Mouse (Mus musculus) liver, embryonic 14.5 days (tissue): Measurements from ENCODE around the gene Sdk1. TPM values are rescaled to one million over a fixed set of nuclear protein-coding genes. Genes with fewer than 3 reads are reported as not detected.

ENCODE experiments used
- ATAC-seq: fragments of 200-750 bp; cut with Nextera tagmentation; 2 replicates; pipeline ENCODE4 v1.8.0; 2017; ENCODE audit warnings: moderate number of reproducible peaks, mild to moderate bottlenecking, moderate library complexity; ENCODE audit not compliant: insufficient read depth
- DNase-seq, 3 experiments: peaks; one replicate each; pipeline ENCODE4 v3.0.0-alpha.2; 2012 to 2013; ENCODE audit warnings: low read depth in 3 of 3, low spot score in 3 of 3
- H3K27ac ChIP-seq: fragments of 300-500 bp; sonication (generic); 2 replicates; pipeline ENCODE4 v1.5.1; 2014; ENCODE audit warnings: moderate library complexity, mild to moderate bottlenecking, control low read depth, inconsistent platforms
- H3K27me3 ChIP-seq: fragments of 300-500 bp; sonication (generic); 2 replicates; pipeline ENCODE4 v1.6.1; 2014; ENCODE audit warnings: mild to moderate bottlenecking, low read length, moderate library complexity; ENCODE audit not compliant: control insufficient read depth, insufficient read depth
- H3K36me3 ChIP-seq: fragments of 300-500 bp; sonication (generic); replicated peaks from 2 replicates; pipeline ENCODE4 v1.6.1; 2014; ENCODE audit warnings: low read depth; ENCODE audit not compliant: control insufficient read depth, insufficient read depth
- H3K4me1 ChIP-seq, 2 experiments: fragments of 200-500 bp in 1 of 2; fragments of 300-500 bp in 1 of 2; sonication (generic) in 1 of 2; replicated peaks; 2 replicates each; pipeline ENCODE4 v1.6.1; 2012 to 2014; ENCODE audit warnings: antibody characterized with exemption in 1 of 2, inconsistent platforms in 1 of 2, low read length in 1 of 2; ENCODE audit not compliant: control insufficient read depth in 2 of 2, insufficient read depth in 2 of 2
- H3K4me2 ChIP-seq: fragments of 300-500 bp; sonication (generic); 2 replicates; pipeline ENCODE4 v1.6.1; 2014; ENCODE audit warnings: low read depth, mild to moderate bottlenecking, control low read depth, moderate library complexity
- H3K4me3 ChIP-seq, 2 experiments: fragments of 200-500 bp in 1 of 2; fragments of 300-500 bp in 1 of 2; sonication (generic) in 1 of 2; 2 replicates each; pipeline ENCODE4 v1.5.1; 2012 to 2014; ENCODE audit warnings: low read depth in 2 of 2, low read length in 2 of 2, mild to moderate bottlenecking in 2 of 2, control low read depth in 1 of 2, inconsistent platforms in 1 of 2, moderate library complexity in 1 of 2; ENCODE audit not compliant: insufficient read depth in 1 of 2
- H3K9ac ChIP-seq: fragments of 300-500 bp; sonication (generic); replicated peaks from 2 replicates; pipeline ENCODE4 v1.6.1; 2014; ENCODE audit warnings: mild to moderate bottlenecking, control low read depth, moderate library complexity
- H3K9me3 ChIP-seq: fragments of 300-500 bp; sonication (generic); 2 replicates; pipeline ENCODE4 v1.6.1; 2016; ENCODE audit warnings: low read length, mixed read lengths; ENCODE audit not compliant: control insufficient read depth
- CTCF ChIP-seq: IDR thresholded peaks from 2 replicates; pipeline ENCODE4 v1.5.1; 2016; ENCODE audit warnings: antibody characterized with exemption, low read depth, control low read depth
- EP300 ChIP-seq: IDR thresholded peaks from 2 replicates; pipeline ENCODE4 v1.6.1; 2016; ENCODE audit warnings: antibody characterized with exemption, low read depth
- WGBS: fragments of 180-500 bp; shearing (Covaris S2); extraction: QIAGEN DNeasy Blood & Tissue Kit; methylation state at CpG from one replicate; pipeline ENCODE4 v1.1.7; 2014; ENCODE audit not compliant: insufficient replicate concordance; 5-methylcytosine and 5-hydroxymethylcytosine counted together
- polyA plus RNA-seq, 2 experiments: library from polyadenylated mRNA; depleted of rRNA in 1 of 2; stranded (reverse) in 1 of 2; unstranded in 1 of 2; fragments of >200 nt; fragmentation: Nextera tagmentation in 1 of 2; extraction: Ambion mirVana in 1 of 2; gene quantifications; 2 replicates each; pipeline versions ENCODE4 v1.2.1 to v1.2.3; 2012 to 2014

The Sdk1 gene
- polyA plus RNA-seq, 2 experiments = 0.01 to 0.25 TPM

GRCm38 (mm10) chr5:141858406-141859160 is 617.3 kb downstream of the Sdk1 start:
- WGBS = 34% methylated on average over 8 of the region's 8 CpGs
- DNase-seq (no peak), ATAC-seq (no peak)
- Histone ChIP-seq H3K4me1 (peaks cover 0 to 9% of the 10 kb centered on the region in 2 experiments; a peak in 2 of 4 replicates), H3K27ac (no peak overlapping the region), H3K27me3 (no peaks in the 10 kb centered on the region), H3K9ac (no peak overlapping the region), H3K4me3 (no peak overlapping the region), H3K9me3 (no peaks in the 10 kb centered on the region), H3K4me2 (no peak overlapping the region), H3K36me3 (no peaks in the 10 kb centered on the region)
- no peak for TF ChIP-seq CTCF
- no peak for TF ChIP-seq EP300

DNA sequence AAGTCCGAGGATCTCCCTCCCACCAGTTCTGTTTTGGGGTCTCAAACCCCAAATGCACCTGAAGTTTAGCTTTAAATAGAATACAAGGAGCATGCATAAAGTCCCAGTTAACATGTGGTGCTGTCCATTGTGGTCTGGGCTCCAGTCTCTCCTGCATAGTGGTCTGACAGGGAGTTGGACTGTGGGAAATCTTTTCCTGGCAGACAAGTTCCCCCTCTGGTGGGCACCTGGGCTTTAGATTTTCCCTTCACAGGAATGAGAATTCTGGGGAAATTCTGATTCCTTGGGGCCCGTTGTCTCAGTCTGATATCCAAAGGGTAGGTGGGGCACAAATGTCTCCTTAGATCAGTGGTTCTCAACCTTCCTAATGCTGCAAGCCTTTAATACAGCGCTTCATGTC is 624.8 kb downstream of the Sdk1 start:
- 56% methylated on average over 3 of the region's 3 CpGs for WGBS
- Histone ChIP-seq H3K4me1 (no peaks in the 10 kb centered on the region), H3K9ac (no peak overlapping the region), H3K9me3 (no peaks in the 10 kb centered on the region), H3K4me2 (no peak overlapping the region), H3K4me3 (no peak overlapping the region), H3K36me3 (no peaks in the 10 kb centered on the region), H3K27ac (no peak overlapping the region), H3K27me3 (no peaks in the 10 kb centered on the region)
- TF ChIP-seq CTCF = no peak
- TF ChIP-seq EP300 = no peak
- no peak for ATAC-seq
- DNase-seq = no peak

DNA sequence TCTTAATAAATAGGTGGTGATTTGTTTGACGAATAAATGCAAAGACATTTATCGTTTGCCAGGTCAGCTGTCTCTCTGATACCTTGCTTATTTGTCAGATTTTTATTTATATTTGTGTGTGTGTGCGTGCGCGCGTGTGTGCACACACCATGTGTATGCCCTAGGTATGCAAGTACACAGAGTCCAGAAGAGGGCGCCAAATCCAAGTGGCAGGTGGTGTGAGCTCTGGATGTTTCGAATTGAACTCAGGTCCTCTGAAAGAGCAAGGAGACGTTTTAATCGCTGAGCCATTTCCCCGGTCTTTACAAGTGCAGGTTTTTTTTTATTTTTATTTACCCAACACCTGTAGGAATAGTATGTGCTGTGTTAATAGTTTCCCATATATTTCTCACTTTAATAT is 632.5 kb downstream of the Sdk1 start:
- no peak for TF ChIP-seq CTCF
- no peak for TF ChIP-seq EP300
- no peak for ATAC-seq

GRCm38 (mm10) chr5:141880661-141881060 is 639.4 kb downstream of the Sdk1 start:
- Histone ChIP-seq H3K27ac (no peak overlapping the region), H3K4me3 (no peak overlapping the region), H3K36me3 (no peaks in the 10 kb centered on the region), H3K4me1 (0 out of 4 replicates have a peak, but pooled peaks cover 0 to 2% of the 10 kb centered on the region in 2 experiments), H3K27me3 (no peaks in the 10 kb centered on the region), H3K9me3 (no peaks in the 10 kb centered on the region), H3K4me2 (no peak overlapping the region), H3K9ac (no peak overlapping the region)
- 47% methylated on average over 5 of the region's 5 CpGs for WGBS
- no peak for DNase-seq
- TF ChIP-seq EP300 (no peak), CTCF (no peak)
- ATAC-seq = no peak

More for the DNA sequence above, 632.5 kb downstream of the Sdk1 start:
- Histone ChIP-seq H3K36me3 (no peaks in the 10 kb centered on the region), H3K9ac (no peak overlapping the region), H3K4me3 (no peak overlapping the region), H3K4me2 (no peak overlapping the region), H3K4me1 (no peaks in the 10 kb centered on the region), H3K9me3 (no peaks in the 10 kb centered on the region), H3K27ac (no peak overlapping the region), H3K27me3 (no peaks in the 10 kb centered on the region)
- 74% methylated on average over 11 of the region's 11 CpGs for WGBS
- DNase-seq = no peak

DNA sequence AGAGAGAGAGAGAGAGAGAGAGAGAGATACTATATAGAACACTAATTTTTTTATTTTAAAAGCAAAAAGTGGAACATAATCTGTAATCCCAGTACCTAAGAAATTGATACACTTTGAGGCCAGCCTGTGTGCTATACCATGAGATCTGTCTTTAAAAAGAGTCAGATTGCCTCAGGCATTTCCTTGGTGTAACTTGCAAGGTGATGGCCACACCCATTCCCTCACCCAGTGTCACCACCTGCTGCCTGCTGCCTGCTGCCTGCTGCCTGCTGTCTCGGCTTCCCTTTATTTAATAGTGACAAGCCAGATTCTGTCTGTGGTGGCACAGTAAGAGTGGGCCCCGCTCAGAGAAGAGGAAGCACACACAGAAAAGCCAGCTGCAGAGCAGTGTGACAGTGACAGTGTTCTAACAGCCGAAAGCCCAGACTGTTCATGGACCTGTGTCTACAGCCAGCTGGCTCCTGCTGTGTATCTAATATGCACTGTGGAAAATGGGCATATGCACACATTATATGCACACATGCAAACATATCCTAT is 642.9 kb downstream of the Sdk1 start:
- no peak for TF ChIP-seq CTCF
- no peak for TF ChIP-seq EP300
- Histone ChIP-seq H3K27ac (no peak overlapping the region), H3K4me3 (no peak overlapping the region), H3K9ac (no peak overlapping the region), H3K4me1 (0 out of 4 replicates have a peak, but pooled peaks cover 0 to 2% of the 10 kb centered on the region in 2 experiments), H3K36me3 (no peaks in the 10 kb centered on the region), H3K9me3 (no peaks in the 10 kb centered on the region), H3K4me2 (no peak overlapping the region), H3K27me3 (no peaks in the 10 kb centered on the region)
- 21% methylated on average over 3 of the region's 3 CpGs for WGBS
- DNase-seq (no peak), ATAC-seq (no peak)
